8 mouse cellular contexts compared by ENCODE assay signal in the genomic region with DNA sequence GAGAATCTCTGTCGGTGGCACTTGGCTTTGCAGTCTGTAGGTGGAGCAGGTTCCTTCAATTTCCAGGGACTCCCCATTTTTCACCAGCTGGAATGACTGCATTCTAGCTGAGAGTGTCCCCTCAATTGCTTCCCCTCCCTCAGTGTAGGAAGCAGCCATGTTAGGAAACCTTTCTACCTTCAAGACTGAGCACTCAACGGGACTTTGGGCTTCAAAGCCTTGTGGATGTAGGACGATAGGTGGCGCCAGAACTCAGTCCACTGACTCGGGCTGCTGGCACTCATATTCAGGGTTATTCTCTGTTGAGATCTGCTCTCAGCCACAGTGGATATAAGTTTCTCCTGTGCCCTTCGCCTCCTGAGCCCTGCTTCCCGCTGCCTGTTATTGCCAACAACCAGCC. TPM values are rescaled to one million over a fixed set of nuclear protein-coding genes. Genes with fewer than 3 reads are reported as not detected.
DNase-seq lines count a peak whose midpoint lies in the region; ATAC-seq and TF ChIP-seq lines count a peak whose summit lies in the region.
"Had no signal": no experiment of that assay in that cellular context is flagged by ENCODE, and none has a peak within 500 bp of the region (broad histone marks: within the 10 kb centered on the region; RNA-seq: fewer than 3 reads in every experiment).

No protein-coding gene starts in this region.

- 28% methylated on average over 7 of the region's 7 CpGs for WGBS in hindbrain, postnatal 0 days
- 18% methylated on average over 7 of the region's 7 CpGs for WGBS in midbrain, embryonic 11.5 days

- H3K4me1 ChIP-seq in hindbrain, postnatal 0 days (ENCODE audit: insufficient read depth, low read length) = no peaks in the 10 kb centered on the region
- peaks cover 2% of the 10 kb centered on the region; the same call in 1 of the 2 replicates for H3K4me1 ChIP-seq in midbrain, embryonic 11.5 days (ENCODE audit: control insufficient read depth, insufficient read depth, low read length)

- POLR2A ChIA-PET in Patski (lab: Charles Lee) = interaction anchor here (0.5 kb wide), 1 partner anchor 785 kb away, joined by 3 read pairs; no protein-coding TSS in a partner anchor

- no peak overlapping the region for H3K4me2 ChIP-seq in hindbrain, postnatal 0 days (ENCODE audit: low read depth, low read length)
- H3K4me2 ChIP-seq in midbrain, embryonic 11.5 days = no peak overlapping the region
- H3K4me2 ChIP-seq: limb, embryonic 12.5 days had no signal

- peaks cover 27% of the 10 kb centered on the region for H3K27me3 ChIP-seq in Patski
- no peaks in the 10 kb centered on the region for H3K27me3 ChIP-seq in hindbrain, postnatal 0 days (ENCODE audit: insufficient read depth, low read length)
- H3K27me3 ChIP-seq in midbrain, embryonic 11.5 days (ENCODE audit: control insufficient read depth, insufficient read depth, low read length) = no peaks in the 10 kb centered on the region
- H3K27me3 ChIP-seq: limb, embryonic 12.5 days had no signal

- H3K9ac ChIP-seq in hindbrain, postnatal 0 days (replicated peaks; ENCODE audit: low read length) = no peak overlapping the region
- no peak overlapping the region for H3K9ac ChIP-seq in midbrain, embryonic 11.5 days (ENCODE audit: low read length)
- H3K9ac ChIP-seq: limb, embryonic 12.5 days had no signal

- peak; percentile 93 for ATAC-seq in Patski
- peak; percentile 98 for ATAC-seq in frontal cortex, adult (ENCODE audit: low TSS enrichment)
- peak; percentile 69; the same call in 1 of the 2 replicates for ATAC-seq in hindbrain, postnatal 0 days
- peak; percentile 74 for ATAC-seq in midbrain, embryonic 11.5 days (ENCODE audit: low FRiP score)

- no peaks in the 10 kb centered on the region for H3K36me3 ChIP-seq in hindbrain, postnatal 0 days (ENCODE audit: insufficient read depth, low read length)
- H3K36me3 ChIP-seq in midbrain, embryonic 11.5 days (ENCODE audit: control insufficient read depth, insufficient read depth, low read length) = no peaks in the 10 kb centered on the region
- H3K36me3 ChIP-seq: limb, embryonic 12.5 days had no signal

- in situ Hi-C loops in Patski (cut with MboI; ENCODE audit: low pct_unique_long_range_greater_than_20kb) = no loop called here

- no peak overlapping the region for H3K27ac ChIP-seq in hindbrain, postnatal 0 days
- no peak overlapping the region for H3K27ac ChIP-seq in midbrain, embryonic 11.5 days (ENCODE audit: low read depth, low read length)
- H3K27ac ChIP-seq: limb, embryonic 12.5 days had no signal

- no peaks in the 10 kb centered on the region for H3K9me3 ChIP-seq in hindbrain, postnatal 0 days (ENCODE audit: low read length)
- H3K9me3 ChIP-seq in midbrain, embryonic 11.5 days (ENCODE audit: control insufficient read depth, low read length) = no peaks in the 10 kb centered on the region
- H3K9me3 ChIP-seq: limb, embryonic 12.5 days had no signal

- DNase-seq in Patski (ENCODE audit: low read depth, low spot score) = no peak
- DNase-seq in cerebellum, adult 18-20 months = peak; percentile 67 to 76
- DNase-seq in hindbrain, postnatal 0 days (ENCODE audit: low spot score) = peak; percentile 79
- DNase-seq in left cerebral cortex, adult 11 months (ENCODE audit: low spot score) = peak; percentile 33
- DNase-seq in midbrain, embryonic 11.5 days (ENCODE audit: low spot score, missing footprints) = peak; percentile 91
- peak; percentile 22 to 69 for DNase-seq in spleen, postnatal 10 days (ENCODE audit: low spot score in 2 of 2)

- CTCF ChIA-PET in Patski (lab: Charles Lee) = interaction anchor here (1.6 to 2.4 kb wide), 3 partner anchors 635 to 815 kb away, joined by 3 to 7 read pairs (median 4); no protein-coding TSS in a partner anchor

- peak; percentile 92 for TF ChIP-seq CTCF in Patski (IDR thresholded peaks at IDR 0.05)
- peak; percentile 84 for TF ChIP-seq CTCF in hindbrain, postnatal 0 days (IDR thresholded peaks at IDR 0.05; ENCODE audit: low read depth)

- H3K4me3 ChIP-seq in hindbrain, postnatal 0 days (ENCODE audit: low read length) = no peak overlapping the region
- no peak overlapping the region for H3K4me3 ChIP-seq in midbrain, embryonic 11.5 days (ENCODE audit: low read depth, low read length)
- H3K4me3 ChIP-seq: limb, embryonic 12.5 days had no signal

RNA-seq across cellular contexts. Expression of gene Gja1, which starts 8.1 kb away (rescaled TPM):
- 19.0 TPM for polyA plus RNA-seq in Patski (2021)
- 72.7 and 80.6 TPM in 2 replicates for total RNA-seq in hindbrain, postnatal 0 days (2014; rRNA removed)
- 194 and 217 TPM in 2 replicates for polyA plus RNA-seq in hindbrain, postnatal 0 days (2015; fragmentation: Nextera tagmentation; extraction: Ambion mirVana)
- polyA plus RNA-seq in midbrain, embryonic 11.5 days (2014; fragmentation: Nextera tagmentation; extraction: Ambion mirVana) = 130 and 147 TPM in 2 replicates
